Mouse (Mus musculus): ENCODE measurements at regions not wholly inside any gene's neighbourhood (a gene's known extent, or its start where the extent isn't known, plus 50 kb on each side); places are given as distances from the start of the nearest gene placed in this dataset.

DNA sequence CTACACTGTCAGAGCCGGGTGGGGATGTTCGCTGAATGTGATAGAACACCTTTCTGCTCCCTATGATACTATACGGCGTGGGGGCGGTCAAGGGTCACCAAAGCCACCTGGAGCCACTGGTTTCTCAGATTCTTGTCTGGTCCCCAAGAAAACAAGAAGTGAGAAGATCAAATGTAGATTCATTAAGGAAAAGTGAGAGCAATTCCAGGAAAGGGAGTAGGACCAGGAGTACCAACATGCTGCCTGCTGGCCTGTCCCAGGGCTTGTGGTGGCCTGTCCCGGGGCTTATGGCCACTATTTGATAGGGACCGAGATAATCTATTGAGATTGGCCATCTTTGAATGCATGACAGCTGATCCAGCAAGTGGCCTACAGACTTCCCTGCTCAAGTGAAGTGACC lies 58.8 kb upstream of the Fut8 start:
- DNase-seq (ENCODE audit: low read depth) = no peak

DNA sequence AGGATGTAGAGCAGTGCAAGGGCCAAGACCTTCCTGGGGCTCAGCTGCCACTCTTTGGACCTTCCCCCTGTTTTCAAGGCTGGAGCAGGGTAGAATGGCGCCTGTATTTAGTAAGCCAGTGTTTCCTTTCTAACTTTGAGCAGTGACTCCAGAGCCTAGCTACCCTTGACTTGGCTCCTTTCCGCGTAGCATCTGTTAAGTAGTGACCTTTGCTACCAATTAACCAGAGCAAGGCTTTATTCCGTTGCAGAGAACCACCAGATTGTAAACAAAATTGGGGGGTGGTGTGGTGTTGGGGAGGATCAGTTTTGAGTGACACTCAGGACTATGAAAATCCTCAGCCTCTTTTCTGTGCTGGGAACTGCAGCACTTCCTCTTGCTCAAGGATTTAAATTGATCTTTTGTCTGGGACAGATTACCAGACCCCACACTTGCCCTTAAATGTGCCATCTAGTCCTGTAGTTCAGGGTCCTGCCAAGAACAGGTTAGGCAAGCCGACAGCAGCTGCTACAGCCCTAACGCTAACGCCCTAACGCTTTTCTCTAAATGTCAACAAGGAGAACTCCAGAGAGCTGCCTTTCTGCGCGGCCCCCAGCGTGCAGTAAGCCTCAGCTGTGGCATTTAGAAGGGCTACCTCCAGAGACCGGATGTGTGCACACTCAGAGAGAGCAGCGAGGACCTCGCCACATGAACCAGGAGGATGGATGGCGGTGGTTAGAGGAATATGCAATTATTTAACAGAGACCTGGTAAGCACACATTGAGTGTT lies 59.9 kb upstream of the Fut8 start:
- DNase-seq (ENCODE audit: low read depth) = no peak

DNA sequence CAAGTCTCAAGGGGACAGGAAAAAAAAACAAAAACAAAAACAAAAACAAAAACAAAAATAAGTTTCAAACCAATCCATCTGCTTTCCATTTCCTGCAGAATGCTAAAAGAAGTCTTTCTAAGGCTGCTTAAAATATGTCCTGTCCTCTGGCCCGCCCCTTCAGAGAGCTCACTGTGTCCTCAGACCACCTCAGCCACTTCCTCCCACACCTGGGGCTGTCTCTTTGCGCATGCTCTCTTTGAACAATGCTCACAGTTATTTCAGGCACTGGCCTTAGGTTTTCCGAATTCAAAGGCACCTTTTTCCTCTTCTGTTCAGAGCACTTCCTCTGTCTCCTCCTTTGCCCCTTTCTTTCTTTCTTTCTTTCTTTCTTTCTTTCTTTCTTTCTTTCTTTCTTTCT lies 60.6 kb upstream of the Fut8 start:
- no peak for DNase-seq (ENCODE audit: low read depth)

DNA sequence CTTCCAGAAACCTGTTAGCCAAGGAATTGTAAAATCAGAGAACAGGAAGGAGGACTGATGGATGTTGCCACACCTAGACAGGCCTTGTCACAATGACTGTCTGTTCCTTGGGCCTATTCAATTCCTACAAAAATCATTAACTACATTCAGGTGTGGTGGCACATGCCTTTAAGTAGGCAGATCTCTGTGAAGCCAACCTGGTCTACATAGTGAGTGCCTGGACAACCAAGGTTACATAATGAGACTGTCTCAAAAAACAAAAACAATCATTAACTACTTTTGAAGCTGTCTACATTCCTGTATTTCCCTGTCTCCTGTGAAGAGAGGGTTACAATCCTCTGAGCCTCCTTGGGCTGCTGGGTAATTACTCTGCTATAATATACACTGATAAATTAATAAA lies 63.9 kb upstream of the Fut8 start:
- DNase-seq (ENCODE audit: low read depth) = no peak

DNA sequence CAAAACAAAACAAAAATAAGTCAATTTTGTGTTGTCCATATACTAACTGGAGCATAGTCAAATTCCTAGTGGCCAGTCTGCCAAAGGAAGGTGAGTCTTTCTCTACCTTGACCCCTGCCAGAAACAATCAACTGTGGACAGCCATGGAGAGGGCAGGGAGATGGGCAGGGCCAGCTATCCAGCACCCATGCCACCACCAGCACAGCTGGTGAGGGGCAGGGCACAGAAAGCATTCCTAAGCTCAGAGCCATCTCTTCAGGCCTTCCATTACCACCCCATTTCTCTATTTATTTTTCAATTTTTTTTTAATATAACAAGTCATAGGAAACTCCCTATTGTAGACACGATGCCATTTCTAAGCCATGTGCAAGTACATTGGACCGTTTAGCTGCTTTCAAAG lies 65.4 kb upstream of the Fut8 start:
- DNase-seq (ENCODE audit: low read depth) = no peak

DNA sequence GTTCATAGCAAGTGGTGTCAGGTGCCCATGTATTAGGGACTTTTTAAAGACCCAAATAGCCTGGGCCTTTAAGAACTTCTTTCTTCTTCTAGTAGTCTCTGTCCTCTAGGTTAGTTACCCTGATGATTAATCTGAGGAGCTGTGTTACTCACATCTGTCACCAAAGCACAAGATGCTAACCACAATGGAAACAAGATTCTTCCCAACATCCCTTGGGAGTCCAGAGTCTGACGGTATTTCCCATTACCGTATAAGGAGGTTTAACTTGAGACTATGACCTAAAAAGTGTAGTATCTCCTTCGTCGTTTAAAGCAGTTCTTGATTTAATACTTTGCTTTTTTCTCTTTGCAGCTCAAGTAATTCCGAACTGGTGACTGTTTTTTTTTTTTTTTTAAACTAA lies 67.7 kb upstream of the Fut8 start:
- no peak for DNase-seq (ENCODE audit: low read depth)

DNA sequence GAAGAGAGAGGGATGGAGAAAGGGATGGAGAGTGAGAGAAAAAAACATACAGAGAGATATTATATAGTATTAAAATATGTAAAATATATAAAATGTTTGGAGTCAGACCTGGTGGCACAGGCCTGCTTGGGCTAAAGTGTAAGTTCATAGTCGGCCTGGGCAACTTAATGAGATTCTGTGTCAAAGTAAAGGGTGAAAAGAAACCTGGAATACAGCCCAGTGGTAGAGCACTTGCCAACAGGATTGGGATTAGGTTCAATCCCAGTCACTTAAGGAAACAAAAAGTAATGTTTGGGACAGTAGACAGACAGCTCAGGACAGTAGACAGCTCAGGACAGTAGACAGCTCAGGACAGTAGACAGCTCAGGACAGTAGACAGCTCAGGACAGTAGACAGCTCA lies 69.6 kb upstream of the Fut8 start:
- no peak for DNase-seq (ENCODE audit: low read depth)

DNA sequence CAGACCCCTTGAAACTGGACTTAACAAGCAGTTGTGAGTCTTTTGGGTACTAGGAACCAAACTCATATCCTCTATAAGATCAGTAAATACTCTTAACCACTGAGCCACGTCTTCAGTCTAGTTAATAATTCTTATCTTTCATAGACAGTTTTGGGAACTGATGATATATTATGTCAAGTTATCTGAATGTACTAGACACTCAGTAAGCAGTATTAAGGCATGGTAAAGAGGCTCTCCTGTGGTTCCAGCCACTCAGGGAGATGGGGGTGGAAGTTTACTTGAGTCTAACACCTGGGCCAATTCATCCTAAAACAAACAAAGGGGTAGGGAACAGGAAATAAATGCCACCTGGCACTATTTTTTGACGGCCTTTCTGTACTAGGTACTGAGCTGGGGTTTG lies 81.2 kb upstream of the Fut8 start:
- DNase-seq (ENCODE audit: low read depth) = no peak

DNA sequence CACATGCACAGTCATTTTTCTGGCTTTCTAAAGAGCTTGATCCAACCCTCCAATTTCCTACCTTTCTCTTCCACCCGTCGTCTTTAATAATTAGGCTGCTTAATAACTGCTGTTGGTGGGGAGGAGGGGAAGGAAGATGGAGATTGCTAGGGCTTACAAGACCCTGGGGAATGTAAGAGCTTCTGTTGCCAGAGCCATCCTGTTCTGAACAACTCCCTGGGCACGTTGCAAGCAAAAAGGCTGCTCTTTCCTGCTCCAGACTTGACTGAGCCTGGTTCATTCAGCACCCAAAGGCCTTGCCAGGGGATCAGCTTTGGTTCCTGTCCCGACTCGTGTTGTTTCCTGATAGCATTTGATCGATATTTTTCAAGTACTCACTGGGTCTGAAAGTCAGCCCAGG lies 82.3 kb upstream of the Fut8 start:
- DNase-seq (ENCODE audit: low read depth) = no peak

DNA sequence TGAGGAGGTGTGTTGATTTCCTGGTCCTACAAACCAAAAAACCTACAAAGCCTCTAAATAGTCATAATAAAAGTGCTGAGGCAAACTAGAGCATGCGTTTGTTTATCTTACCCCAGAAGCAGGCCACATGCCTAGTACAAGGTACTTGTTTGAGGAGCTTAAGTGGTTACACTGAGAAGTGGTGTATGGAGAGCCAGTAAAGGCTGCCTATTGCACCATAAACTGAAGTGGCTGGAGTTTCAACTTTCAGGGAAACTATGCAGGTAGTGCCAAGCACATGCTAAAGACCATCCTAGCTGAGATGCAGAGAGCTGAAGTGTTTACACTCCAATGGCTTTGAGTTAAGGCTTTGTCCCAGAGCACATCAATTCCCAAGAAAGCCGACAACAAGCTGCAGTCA lies 86.5 kb upstream of the Fut8 start:
- DNase-seq (ENCODE audit: low read depth) = no peak

DNA sequence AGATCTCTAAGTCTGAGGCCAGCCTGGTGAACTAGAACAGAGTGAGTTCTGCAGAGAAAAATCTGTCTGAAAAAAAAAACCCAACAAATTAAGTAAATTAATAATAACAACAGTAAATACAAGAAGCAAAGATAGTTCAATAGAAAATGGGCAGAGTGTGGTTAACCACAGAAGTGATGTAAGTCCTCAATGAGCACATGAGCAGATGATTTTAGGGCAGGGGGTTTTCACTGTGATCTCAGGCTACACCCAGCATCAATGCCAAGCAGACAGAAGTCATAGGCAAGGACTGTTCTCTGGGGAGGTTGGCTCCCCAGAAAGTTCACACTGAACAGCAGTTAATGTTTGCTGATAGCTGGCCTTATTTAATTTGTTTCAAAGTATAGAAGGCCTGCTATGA lies 88.1 kb upstream of the Fut8 start:
- DNase-seq (ENCODE audit: low read depth) = no peak

DNA sequence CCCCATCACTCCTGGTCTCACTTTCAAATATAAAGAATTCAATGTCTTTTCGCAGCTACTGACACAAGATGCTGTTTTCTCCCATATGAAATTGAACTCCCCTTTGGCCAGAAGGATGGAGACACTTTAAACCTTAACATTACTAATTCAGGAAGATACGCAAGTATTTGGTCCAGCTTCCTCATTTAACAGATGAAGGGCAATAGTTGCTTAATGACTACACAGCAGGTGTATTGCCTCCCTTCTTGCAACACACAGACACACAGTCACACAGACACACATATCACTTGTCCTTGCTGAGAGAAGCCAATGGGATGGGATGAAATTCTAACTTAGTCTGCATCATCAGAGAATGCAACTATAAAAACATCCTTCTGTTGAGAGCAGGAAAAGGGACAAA lies 89.8 kb upstream of the Fut8 start:
- DNase-seq (ENCODE audit: low read depth) = no peak

DNA sequence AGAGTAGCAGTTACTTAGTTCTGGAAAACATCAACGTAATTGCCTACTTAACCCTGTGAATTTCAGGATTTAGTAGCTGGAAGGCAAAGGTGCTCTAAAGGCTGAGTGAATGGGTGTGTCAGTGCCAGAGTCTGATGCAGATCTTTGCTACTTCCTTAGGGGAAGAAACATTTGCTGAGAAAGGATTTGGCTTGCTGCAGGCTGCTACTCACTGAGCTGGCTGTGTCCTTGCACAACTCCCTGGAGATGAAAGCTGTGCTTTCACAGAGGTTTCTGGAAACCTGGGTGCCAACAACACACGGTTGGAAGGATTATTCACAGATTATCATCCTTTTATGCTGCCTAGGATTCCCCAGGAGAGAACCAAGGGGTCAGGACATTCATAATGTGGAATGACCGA lies 94.0 kb upstream of the Fut8 start:
- no peak for DNase-seq (ENCODE audit: low read depth)

DNA sequence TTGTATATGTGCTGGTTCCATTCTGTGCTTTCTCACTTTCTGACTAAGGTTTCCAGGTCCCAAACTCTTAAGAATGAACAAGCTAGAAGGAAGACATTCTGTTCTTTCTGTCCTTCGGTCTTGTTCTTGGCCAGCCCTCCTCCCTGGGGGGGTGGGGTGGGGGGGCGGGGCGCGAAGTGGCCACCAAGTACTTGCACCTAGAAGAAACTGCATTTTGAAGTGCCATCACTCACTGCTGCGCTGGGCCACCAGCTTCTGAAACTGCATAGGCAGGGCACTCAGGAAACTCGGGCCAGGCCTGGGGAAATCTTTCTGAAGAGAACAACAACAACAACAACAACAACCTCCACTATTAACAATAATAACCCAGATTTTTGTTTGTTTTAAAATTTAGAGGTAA lies 94.4 kb upstream of the Fut8 start:
- DNase-seq (ENCODE audit: low read depth) = no peak

DNA sequence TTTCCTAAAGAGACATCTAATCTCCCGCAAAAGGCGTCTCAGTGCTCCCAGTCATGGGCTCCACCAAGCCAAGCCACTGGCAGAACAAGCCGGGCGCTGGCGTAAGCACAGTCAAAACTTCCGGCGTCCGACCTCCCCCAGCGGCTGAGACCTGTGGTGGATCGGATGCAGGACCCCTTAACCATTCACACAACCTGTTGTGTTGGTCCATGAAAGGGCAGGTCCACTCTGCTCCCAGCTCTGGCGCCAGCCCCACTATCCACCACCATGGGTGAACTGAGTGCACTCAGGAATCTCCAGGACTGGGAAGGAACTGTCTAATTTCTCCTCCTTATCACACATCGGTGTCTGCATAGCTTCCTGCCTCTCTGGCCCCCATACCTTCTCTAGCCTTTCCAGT lies 94.8 kb upstream of the Fut8 start:
- DNase-seq (ENCODE audit: low read depth) = no peak

DNA sequence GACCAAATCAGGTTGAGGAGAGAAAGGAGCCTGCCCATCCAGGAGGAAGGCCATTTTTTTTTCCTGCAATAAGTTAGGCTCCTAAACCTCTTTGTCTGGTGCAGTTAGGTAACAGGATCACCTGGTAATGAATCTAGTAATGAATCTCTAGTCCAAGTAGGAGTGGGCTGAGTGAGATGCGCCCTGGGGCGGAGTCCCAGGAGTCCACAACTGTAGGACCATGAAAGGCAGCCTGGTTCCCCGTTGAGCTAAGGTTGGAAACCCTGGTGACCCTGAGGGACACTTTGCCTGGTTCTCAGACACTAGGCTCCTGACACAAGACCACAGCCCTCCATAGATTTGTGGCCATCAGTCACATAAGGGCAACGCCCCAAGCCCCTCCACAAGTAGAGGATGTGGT lies 95.7 kb upstream of the Fut8 start:
- DNase-seq (ENCODE audit: low read depth) = no peak

DNA sequence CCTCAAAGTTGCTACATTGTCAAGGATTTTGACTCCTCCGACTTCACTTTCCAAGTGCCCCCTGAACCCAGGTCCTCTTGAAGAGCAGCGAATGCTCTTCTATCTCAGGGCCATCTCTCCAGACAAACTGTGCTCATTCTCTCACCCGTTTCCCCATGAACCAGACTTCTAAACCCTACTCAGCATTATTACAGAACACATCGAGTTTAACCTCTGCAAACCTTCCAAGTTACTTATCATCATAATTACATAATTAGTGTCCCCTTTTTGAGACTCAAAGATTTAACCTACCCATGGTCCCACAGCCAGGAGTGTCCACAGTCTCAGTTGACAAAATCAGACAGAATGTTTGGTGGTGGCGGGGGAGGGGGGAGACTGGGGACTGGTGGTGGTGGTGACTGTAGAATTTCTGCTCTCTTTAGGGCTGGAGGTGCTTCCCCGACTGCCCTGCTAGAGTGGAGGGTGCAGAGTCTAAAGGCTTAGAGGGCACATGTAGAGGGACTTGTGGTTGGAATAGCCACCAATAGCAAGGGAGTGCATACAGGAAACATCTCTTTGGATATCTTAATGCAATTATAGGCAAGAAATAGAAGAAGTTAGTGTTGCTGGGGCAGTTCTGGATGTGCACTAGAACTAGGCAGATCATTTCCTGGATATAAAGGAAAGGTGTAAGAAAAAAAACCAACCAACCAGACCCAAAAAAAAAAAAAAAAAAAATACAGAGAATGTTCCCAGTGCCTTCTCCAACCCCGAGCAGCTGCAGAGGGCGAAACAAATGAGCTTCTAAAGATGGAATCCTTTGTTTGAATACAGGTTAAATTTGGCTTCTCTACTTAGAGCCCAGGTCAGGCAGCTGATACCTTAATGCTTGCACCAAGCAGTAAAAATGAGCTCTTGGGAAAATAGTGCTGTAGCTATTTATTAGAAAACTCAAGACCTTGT lies 96.4 kb upstream of the Fut8 start:
- no peak for DNase-seq (ENCODE audit: low read depth)

DNA sequence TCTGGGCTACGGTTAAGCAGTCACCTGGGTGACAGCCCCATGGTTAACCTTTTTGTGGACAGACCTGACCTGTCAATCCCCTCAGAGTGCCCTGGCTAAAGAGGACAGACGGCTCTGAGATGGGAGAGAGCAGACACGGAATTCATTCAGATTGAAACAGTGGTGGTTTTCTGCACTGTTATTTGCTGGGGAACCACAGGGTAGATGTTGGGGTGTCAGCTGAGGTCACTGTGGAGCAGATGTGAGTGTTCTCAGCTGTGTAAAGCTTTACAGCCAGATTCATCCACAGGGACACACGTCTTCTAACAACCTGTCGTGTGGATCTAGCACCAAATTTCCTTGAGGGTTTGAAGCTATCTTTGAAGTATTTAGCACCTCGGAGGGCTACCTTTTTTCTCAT lies 97.3 kb upstream of the Fut8 start:
- DNase-seq (ENCODE audit: low read depth) = no peak

DNA sequence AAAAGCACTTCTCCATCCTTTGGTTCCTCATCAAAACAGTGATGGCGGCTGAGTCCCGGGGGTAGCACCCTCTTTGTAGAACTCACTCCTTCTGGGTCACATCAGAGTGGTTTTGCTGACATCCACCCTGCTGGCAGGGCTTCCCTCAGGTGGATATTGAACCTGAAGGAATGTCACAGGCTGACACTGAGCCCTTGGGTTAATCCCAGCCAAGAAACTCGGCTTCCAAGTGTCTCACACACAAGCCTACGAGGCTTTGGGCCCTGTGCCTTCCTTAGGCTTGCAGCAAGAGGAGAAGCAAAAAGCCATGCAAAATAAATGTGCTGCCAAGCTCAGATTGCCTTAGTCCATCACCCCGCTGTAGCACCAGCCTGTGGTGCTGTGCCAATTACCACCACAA lies 97.8 kb upstream of the Fut8 start:
- DNase-seq (ENCODE audit: low read depth) = no peak

DNA sequence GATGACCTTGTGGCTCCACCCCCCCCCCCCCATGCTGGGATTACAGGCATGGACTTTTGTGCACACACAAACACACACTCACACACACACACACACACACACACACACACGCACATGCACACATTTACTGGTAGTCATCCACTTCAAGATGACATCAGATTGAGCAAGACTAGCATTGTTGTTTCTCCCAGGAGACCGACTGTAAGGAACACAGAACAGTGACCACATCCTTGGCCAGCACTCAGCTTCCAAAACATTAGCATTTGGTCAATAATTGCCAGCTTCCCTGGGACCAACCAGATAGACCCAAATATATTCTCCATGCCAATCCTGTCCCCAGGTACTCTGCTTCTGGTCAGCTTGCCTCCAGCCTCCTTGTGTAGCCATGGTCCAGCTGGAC lies 98.2 kb upstream of the Fut8 start:
- no peak for DNase-seq (ENCODE audit: low read depth)

DNA sequence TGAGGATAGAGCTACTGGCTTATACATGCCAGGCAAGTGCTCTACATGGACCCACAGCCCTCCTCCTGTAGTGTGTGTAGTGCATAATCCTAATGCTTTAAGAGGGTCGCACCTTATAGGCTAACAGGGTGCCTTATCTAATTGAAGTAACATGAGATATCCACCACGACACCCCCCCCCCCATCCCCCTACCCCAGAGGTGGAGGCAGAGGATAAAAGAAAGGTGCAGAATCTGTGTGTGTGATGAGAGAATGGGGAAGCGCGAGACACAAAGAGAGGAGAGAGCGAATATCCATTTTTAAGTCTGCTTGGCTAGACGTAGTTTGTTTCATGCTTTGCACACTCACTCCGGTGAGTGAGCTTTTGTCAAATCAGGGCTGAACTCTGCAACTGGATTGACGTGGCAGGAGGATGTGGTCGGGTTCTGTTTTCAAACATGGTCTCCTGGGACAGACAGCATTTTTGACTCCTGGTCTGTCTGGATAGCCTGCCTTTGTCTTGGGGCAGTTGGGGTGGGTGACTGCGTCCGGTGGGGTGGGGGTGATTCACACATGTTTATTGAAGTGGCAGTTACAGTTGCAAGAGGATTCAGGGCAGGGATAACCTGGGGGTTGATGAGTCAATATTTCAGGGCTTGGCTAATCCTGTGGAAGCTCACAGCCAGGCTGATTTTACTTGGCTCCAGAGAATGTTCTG lies 99.3 kb upstream of the Fut8 start:
- DNase-seq (ENCODE audit: low read depth) = no peak

DNA sequence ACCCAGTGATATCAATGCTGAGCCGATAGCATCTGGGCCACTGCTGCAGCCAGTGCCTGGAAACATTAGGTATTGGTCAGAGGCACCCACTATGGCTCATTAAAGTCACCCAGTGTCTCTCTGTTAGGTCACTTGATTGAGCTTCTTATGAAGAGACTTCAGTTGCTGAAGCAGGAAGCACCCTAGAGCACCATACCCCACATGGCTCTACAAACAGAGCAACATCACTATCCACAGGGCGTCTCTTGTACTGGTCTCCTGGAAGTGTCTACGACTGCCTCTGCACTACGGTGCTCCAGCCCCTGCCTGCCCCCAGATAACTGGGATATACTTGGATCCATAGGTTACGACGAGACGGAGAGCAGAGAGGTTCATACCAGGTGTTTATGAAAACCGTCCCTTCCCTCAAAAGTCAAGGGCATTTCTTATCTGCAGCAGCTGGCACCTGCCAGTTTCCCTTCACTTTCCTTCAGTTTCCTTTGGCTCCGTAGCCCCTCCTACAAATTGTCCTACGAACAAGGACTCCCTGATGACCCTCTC lies 100.6 kb upstream of the Fut8 start:
- DNase-seq (ENCODE audit: low read depth) = no peak

DNA sequence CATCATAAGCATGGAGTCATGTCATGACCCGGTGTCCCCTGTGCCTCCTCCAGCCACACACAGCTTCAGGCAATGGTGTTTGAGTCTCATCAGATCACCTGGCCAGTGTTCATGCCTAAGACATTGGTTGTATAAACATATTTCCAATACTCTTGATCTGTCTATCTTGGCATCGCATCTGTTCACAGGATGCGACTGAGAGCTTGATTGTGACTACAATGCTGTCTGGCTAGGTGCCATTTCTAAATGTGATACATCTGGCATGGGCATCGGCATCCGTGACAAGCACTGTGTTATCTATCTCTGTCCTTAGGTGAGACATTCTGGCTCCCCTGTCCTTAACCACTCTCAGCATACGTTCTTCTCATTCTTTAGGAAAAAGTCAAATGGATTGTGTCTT lies 102.3 kb upstream of the Fut8 start:
- no peak for DNase-seq (ENCODE audit: low read depth)
